Mouse (Mus musculus) lung, embryonic 15.5 days (tissue): Measurements from ENCODE around the gene Snrnp35. TPM values are rescaled to one million over a fixed set of nuclear protein-coding genes. Genes with fewer than 3 reads are reported as not detected.

Experiments used
- ATAC-seq: fragments of 200-750 bp; cut with Nextera tagmentation; 2 replicates; pipeline ENCODE4 v1.8.0; 2017; ENCODE audit warnings: moderate number of reproducible peaks, borderline replicate concordance; ENCODE audit not compliant: low FRiP score, low TSS enrichment; ENCODE audit errors: extremely low read depth
- H3K27ac ChIP-seq: fragments of 300-500 bp; sonication (generic); 2 replicates; pipeline ENCODE4 v1.5.1; 2015; ENCODE audit warnings: moderate library complexity, mild to moderate bottlenecking, inconsistent platforms
- H3K27me3 ChIP-seq: fragments of 300-500 bp; sonication (generic); 2 replicates; pipeline ENCODE4 v1.6.1; 2015; ENCODE audit warnings: inconsistent platforms
- H3K36me3 ChIP-seq: fragments of 300-500 bp; sonication (generic); 2 replicates; pipeline ENCODE4 v1.6.1; 2015; ENCODE audit warnings: inconsistent platforms
- H3K4me1 ChIP-seq: fragments of 300-500 bp; sonication (generic); 2 replicates; pipeline ENCODE4 v1.6.1; 2015; ENCODE audit warnings: inconsistent platforms
- H3K4me2 ChIP-seq: fragments of 300-500 bp; sonication (generic); 2 replicates; pipeline ENCODE4 v1.6.1; 2015; ENCODE audit warnings: inconsistent platforms, mild to moderate bottlenecking, moderate library complexity
- H3K4me3 ChIP-seq: fragments of 300-500 bp; sonication (generic); 2 replicates; pipeline ENCODE4 v1.5.1; 2015; ENCODE audit warnings: mild to moderate bottlenecking, inconsistent platforms
- H3K9ac ChIP-seq: fragments of 300-500 bp; sonication (generic); 2 replicates; pipeline ENCODE4 v1.6.1; 2015; ENCODE audit warnings: inconsistent platforms
- H3K9me3 ChIP-seq: fragments of 300-500 bp; sonication (generic); 2 replicates; pipeline ENCODE4 v1.6.1; 2016; ENCODE audit warnings: inconsistent platforms
- WGBS: fragments of 180-500 bp; shearing (Covaris S2); methylation state at CpG from one replicate; pipeline ENCODE4 v1.1.7; 2015; 5-methylcytosine and 5-hydroxymethylcytosine counted together
- polyA plus RNA-seq: library from polyadenylated mRNA; unstranded; fragments of >200 nt; fragmentation: Nextera tagmentation; extraction: Ambion mirVana; gene quantifications from 2 replicates; pipeline ENCODE4 v1.2.1, GENCODE M21; 2015

Snrnp35 gene
- polyA plus RNA-seq, 1 experiment from 2014 or later: 26.5 TPM

DNA sequence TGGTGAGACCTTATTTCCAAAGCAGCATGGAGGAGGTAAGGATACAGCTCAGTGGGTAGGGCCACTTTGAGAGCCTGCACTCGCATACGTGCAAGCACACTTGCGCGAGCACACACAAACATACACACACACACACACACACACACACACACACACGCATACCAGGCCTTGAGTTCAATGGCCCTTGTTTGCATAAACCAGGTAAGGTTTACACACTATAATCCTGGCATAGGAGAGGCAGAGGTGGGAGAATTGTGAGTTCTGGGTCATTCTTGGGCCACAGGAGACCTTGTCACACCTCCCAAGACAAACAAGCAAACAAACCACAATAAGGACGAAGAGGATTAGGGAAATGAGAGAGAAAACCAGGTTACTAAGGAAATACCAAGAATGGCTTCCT, 26.3 kb downstream of the Snrnp35 start:
- H3K9me3 ChIP-seq: no peaks in the 10 kb centered on the region
- peaks cover 31% of the 10 kb centered on the region; the same call in 1 of the 2 replicates for H3K4me1 ChIP-seq
- no peak overlapping the region for H3K9ac ChIP-seq
- WGBS: 66% methylated on average over 6 of the region's 6 CpGs
- peak overlapping the region; percentile 87 for H3K27ac ChIP-seq
- no peak overlapping the region for H3K4me3 ChIP-seq
- H3K27me3 ChIP-seq: no peaks in the 10 kb centered on the region
- ATAC-seq: 0 out of 2 replicates have a peak, but pooled peaks have one; percentile 7
- H3K36me3 ChIP-seq: peaks cover 11% of the 10 kb centered on the region
- H3K4me2 ChIP-seq: no peak overlapping the region; the same call in 1 of the 2 replicates

DNA sequence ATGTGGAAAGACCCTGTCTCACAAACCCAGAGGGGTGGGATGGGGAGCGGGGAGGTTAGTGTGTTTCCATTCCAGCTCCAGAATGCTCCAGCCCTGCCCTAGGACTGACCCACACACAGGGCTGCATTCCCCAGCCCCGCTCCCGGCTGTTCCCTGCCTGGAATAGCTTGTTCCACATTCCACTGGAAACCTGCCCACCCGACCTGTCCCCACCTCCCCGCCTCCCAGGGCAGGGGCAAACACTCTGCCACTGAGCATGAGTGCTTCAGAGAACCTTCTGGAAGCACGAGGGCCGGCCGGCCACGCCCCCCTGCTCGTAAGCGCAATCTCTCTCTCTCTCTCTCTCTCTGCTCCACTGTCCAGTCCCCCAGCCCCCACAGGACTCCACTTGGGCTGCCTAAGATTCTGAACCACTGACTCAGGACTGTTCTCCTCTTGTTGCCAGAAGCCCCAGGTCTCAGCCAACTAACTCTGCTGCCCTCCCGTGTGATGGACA, 26.9 kb downstream of the Snrnp35 start:
- WGBS: 39% methylated on average over 12 of the region's 12 CpGs

DNA sequence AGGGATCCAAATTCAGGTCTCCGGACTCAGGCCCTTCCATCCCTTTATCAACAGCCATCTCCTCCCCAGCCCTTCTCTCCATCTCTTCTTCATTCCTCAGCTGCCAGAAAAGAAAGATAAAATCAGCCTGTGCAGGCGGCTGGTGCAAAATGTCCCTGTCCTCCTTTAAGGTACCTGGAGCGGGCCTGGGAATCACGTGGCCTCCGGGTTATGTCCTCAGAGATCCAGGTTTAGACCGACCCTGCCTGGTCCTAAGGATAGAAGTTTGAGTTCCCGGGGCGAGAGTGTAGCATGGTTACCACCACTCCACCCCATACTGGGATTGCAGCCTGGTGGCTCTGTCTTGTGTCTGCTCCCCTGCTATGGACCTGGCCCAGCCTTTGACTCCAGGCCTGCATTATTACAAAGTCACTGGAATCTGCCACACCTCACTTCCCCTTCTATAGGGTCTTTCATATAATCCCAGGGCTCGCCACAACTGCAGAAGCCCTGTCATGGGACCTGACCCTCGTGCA, 27.7 kb downstream of the Snrnp35 start:
- 78% methylated on average over 10 of the region's 10 CpGs for WGBS
- H3K4me2 ChIP-seq: no peak overlapping the region
- H3K36me3 ChIP-seq: peaks cover 15% of the 10 kb centered on the region
- peak overlapping the region; percentile 87 for H3K27ac ChIP-seq
- no peaks in the 10 kb centered on the region for H3K9me3 ChIP-seq
- H3K27me3 ChIP-seq: no peaks in the 10 kb centered on the region
- H3K9ac ChIP-seq: no peak overlapping the region
- peaks cover 31% of the 10 kb centered on the region; the same call in 1 of the 2 replicates for H3K4me1 ChIP-seq
- H3K4me3 ChIP-seq: no peak overlapping the region
- no peak for ATAC-seq

More for the DNA sequence above, 26.9 kb downstream of the Snrnp35 start:
- Histone ChIP-seq H3K9me3 (no peaks in the 10 kb centered on the region), H3K36me3 (peaks cover 15% of the 10 kb centered on the region), H3K9ac (no peak overlapping the region), H3K27ac (peak overlapping the region; percentile 87), H3K4me3 (no peak overlapping the region), H3K27me3 (no peaks in the 10 kb centered on the region), H3K4me1 (peaks cover 31% of the 10 kb centered on the region; the same call in 1 of the 2 replicates), H3K4me2 (no peak overlapping the region; the same call in 1 of the 2 replicates)
- ATAC-seq: peak; percentile 91

DNA sequence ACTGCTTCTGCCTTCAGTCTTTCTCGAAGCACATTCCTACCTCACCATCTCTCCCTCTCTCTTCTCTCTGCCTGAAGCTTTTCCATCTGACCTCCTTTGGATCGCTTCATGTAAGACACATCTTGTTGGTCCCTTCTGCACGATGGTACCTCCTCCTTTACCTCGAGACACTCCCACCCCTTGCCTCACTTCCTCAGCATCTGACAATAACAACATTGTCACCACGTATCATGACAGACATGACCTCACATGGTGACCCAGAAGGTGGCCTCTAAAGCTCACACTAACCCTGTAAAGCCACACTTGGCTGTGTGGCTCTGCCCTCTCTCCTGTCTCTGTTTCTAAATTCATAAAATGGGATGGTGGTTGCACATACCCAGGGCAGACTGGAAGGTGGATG, 32.9 kb downstream of the Snrnp35 start:
- Histone ChIP-seq H3K27ac (no peak overlapping the region), H3K4me2 (no peak overlapping the region), H3K27me3 (no peaks in the 10 kb centered on the region), H3K9me3 (no peaks in the 10 kb centered on the region), H3K9ac (no peak overlapping the region), H3K4me3 (no peak overlapping the region), H3K4me1 (no peaks in the 10 kb centered on the region), H3K36me3 (peaks cover 12% of the 10 kb centered on the region)
- 85% methylated on average over 5 of the region's 5 CpGs for WGBS
- no peak for ATAC-seq

DNA sequence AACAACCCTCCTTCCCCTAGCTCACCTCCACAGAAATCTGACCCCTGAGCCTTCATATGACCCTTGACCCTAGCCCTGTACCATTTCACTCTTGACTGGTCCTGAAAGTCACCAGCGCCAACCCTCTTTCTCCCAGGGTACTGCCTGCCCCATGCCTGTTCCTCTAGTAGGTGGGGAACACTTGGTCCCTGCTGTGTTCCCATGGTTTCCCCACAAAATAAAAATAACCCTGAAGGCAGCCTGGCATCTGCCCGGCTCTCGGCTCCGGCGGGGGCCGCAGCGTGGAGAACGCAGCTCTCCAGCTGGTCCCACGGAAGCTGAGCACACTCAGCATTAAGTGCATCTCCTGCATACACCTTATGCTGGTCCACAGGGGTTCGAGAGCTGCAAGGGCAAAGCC, 35.7 kb downstream of the Snrnp35 start:
- Histone ChIP-seq H3K4me1 (no peaks in the 10 kb centered on the region), H3K4me2 (no peak overlapping the region), H3K27ac (no peak overlapping the region), H3K9me3 (no peaks in the 10 kb centered on the region), H3K27me3 (no peaks in the 10 kb centered on the region), H3K9ac (no peak overlapping the region), H3K4me3 (no peak overlapping the region), H3K36me3 (peaks cover 7% of the 10 kb centered on the region)
- WGBS: 92% methylated on average over 10 of the region's 10 CpGs
- no peak for ATAC-seq

DNA sequence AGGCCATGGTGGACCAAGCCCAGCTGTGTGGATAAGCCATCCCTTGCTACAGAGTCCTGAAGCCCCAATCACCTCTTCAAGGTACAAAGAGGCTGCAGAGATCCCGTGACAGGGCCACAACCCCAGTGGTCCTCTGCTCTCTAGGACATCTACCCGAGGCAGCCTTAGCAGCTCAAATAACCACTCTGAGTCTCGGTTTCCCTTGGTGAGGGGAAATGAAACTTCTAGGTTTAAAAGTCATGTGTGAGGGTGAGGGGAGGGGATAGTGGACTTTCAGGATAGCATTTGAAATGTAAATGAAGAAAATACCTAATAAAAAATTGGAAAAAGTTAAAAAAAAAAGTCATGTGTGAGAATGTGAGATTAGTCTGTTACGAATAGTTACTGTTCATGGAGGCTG, 38.7 kb downstream of the Snrnp35 start:
- no peak overlapping the region for H3K4me2 ChIP-seq
- H3K9ac ChIP-seq: no peak overlapping the region
- H3K4me1 ChIP-seq: no peaks in the 10 kb centered on the region
- ATAC-seq: no peak
- H3K36me3 ChIP-seq: no peaks in the 10 kb centered on the region
- no peaks in the 10 kb centered on the region for H3K27me3 ChIP-seq
- no peak overlapping the region for H3K4me3 ChIP-seq
- WGBS: 85% methylated on average over 4 of the region's 4 CpGs
- H3K27ac ChIP-seq: no peak overlapping the region
- H3K9me3 ChIP-seq: no peaks in the 10 kb centered on the region

DNA sequence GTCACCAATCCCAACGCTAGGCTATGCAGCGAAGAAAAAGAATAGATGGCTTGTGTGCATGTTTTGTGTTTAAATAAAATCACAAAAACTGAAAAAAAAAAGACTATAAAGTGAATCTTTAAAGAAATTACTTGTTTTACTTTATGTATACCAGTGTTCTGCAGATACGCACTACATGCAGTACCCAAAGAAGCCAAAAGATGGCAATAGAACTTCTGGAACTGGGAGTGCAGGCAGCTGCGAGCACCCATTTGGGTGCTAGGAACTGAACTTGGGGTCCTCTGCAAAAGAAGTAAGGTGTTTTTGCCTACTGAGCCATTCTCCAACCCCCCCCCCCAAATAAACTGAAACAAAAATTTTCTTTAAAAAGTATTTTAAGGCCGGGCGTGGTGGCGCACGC, 40.1 kb downstream of the Snrnp35 start:
- H3K9ac ChIP-seq: no peak overlapping the region
- no peak overlapping the region for H3K4me3 ChIP-seq
- H3K27me3 ChIP-seq: no peaks in the 10 kb centered on the region
- no peaks in the 10 kb centered on the region for H3K9me3 ChIP-seq
- H3K36me3 ChIP-seq: no peaks in the 10 kb centered on the region
- peaks cover under 1% of the 10 kb centered on the region; the same call in 1 of the 2 replicates for H3K4me1 ChIP-seq
- ATAC-seq: no peak
- H3K27ac ChIP-seq: no peak overlapping the region
- WGBS: 95% methylated on average over 8 of the region's 8 CpGs
- no peak overlapping the region for H3K4me2 ChIP-seq

DNA sequence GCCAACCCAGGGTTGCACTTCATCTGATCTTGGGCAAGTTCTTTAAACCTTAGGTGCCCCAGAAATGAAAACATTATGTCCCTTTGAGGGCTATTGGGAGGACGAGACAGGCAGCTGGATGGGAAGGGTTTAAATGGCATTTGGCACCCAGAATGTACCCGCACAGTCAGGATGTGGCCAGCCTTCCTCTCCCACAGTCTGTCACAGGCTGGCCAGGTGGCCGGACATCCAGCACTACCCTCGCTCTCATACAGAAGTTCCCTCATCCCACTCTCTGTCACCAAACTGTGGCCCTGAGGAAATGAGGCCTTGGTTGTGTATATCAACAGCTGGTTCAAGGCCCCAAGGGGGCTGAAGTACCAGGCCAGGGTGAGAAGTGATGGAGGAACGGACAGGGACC, 42.0 kb downstream of the Snrnp35 start:
- peaks cover 20% of the 10 kb centered on the region for H3K4me1 ChIP-seq
- H3K36me3 ChIP-seq: no peaks in the 10 kb centered on the region
- no peak overlapping the region for H3K4me2 ChIP-seq
- no peaks in the 10 kb centered on the region for H3K27me3 ChIP-seq
- ATAC-seq: no peak
- H3K9me3 ChIP-seq: no peaks in the 10 kb centered on the region
- no peak overlapping the region for H3K9ac ChIP-seq
- H3K4me3 ChIP-seq: no peak overlapping the region
- WGBS: 91% methylated on average over 5 of the region's 5 CpGs
- no peak overlapping the region for H3K27ac ChIP-seq

DNA sequence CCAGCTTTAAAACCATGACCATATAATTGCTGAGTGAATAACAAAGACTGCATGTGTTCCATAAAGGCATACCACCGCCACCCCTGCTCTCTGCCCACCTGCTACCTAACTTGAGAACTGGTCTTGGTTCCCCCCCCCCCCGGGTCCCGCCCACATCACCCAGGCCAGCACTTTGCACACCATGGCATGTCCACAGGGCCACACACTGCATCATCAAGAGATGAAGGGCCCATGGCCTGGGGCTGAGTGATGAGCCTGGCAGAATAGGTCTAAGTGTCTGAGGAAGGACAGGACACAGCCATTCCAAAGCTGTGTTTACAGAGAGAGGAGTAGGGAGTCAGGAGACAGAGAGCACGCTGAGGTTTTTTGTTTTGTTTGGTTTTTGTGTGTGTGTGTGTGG, 45.4 kb downstream of the Snrnp35 start:
- 55% methylated on average over 4 of the region's 4 CpGs for WGBS
- 0 out of 2 replicates have a peak overlapping the region, but pooled peaks have one; percentile 59 for H3K27ac ChIP-seq
- no peak for ATAC-seq

DNA sequence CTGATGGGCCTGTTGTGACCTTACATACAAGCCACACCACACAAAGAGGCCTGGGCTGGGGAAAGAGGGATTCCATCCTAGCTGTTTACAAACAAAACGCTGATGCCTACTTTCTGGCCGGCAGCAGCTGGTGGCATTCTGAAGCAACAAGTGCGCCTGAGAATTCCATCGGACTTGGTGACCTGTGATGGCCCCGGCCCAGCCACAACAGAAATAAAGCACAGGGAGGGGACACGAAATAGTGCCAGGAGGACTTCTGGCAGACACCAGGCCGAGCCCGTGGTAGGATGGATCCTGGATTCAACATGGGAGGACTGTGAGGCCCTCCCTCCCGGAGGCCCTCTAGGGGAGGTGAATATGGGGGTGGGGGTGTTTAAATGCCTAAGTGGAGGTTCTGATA, 45.9 kb downstream of the Snrnp35 start:
- 13% methylated on average over 9 of the region's 9 CpGs for WGBS
- no peak for ATAC-seq

More for the DNA sequence above, 45.4 kb downstream of the Snrnp35 start:
- H3K4me3 ChIP-seq: peak overlapping the region; percentile 78; the same call in 1 of the 2 replicates
- H3K4me2 ChIP-seq: peak overlapping the region; percentile 88
- no peaks in the 10 kb centered on the region for H3K36me3 ChIP-seq
- H3K9me3 ChIP-seq: no peaks in the 10 kb centered on the region
- H3K9ac ChIP-seq: no peak overlapping the region
- H3K4me1 ChIP-seq: peaks cover 42% of the 10 kb centered on the region
- H3K27me3 ChIP-seq: no peaks in the 10 kb centered on the region

DNA sequence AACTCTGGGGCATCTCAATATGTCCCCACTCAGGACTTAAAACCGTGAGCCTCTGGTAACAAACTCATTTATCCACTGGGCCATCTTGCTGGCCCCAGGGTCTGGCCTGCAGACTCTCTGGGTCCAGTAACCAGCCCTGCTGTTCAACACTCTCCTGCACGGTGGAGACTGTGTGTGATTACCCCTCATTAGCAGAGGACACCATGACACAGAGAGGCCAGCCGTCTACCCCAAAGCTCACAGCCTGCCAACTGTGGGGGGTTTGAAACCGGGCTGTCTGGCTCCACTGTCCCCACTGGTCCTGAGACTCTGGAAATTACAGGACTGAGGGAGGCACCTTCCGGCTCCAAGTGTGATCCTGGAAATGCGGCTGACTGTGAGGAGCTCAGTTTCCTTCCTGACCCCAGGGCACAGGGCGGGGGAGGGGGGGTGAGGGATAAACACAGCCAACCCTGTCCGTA, 46.3 kb downstream of the Snrnp35 start:
- Histone ChIP-seq H3K27ac (peak overlapping the region; percentile 59), H3K4me3 (peak overlapping the region; percentile 78), H3K9me3 (no peaks in the 10 kb centered on the region), H3K36me3 (no peaks in the 10 kb centered on the region), H3K4me2 (peak overlapping the region; percentile 88), H3K9ac (peak overlapping the region; percentile 36; the same call in 1 of the 2 replicates), H3K27me3 (no peaks in the 10 kb centered on the region), H3K4me1 (peaks cover 42% of the 10 kb centered on the region)
- no peak for ATAC-seq
- WGBS: 18% methylated on average over 8 of the region's 8 CpGs

More for the DNA sequence above, 45.9 kb downstream of the Snrnp35 start:
- no peaks in the 10 kb centered on the region for H3K27me3 ChIP-seq
- H3K4me1 ChIP-seq: peaks cover 42% of the 10 kb centered on the region
- no peaks in the 10 kb centered on the region for H3K36me3 ChIP-seq
- H3K4me3 ChIP-seq: peak overlapping the region; percentile 78
- H3K9me3 ChIP-seq: no peaks in the 10 kb centered on the region
- H3K4me2 ChIP-seq: peak overlapping the region; percentile 88
- peak overlapping the region; percentile 36; the same call in 1 of the 2 replicates for H3K9ac ChIP-seq
- H3K27ac ChIP-seq: peak overlapping the region; percentile 59

DNA sequence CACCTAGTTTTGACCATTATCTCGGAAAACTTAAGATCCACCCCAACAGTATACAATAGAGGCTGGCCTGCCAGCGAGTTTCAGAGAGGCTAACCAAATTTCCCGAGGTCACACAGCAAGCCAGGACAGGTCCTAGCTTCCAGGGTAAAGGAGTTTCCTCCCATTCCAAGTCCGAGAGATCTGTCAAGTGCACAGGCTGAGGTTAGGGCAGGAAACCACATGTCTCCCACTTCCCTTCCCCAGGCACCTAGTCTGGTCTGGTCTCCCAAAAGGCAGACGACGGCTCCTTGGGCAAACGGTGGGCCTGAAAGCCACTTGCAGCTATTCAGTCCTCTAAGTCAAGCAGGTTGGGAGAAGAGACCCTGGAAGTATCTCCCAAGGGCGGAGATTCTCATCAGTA, 46.8 kb downstream of the Snrnp35 start:
- no peak for ATAC-seq
- H3K4me1 ChIP-seq: peaks cover 42% of the 10 kb centered on the region
- no peaks in the 10 kb centered on the region for H3K27me3 ChIP-seq
- no peaks in the 10 kb centered on the region for H3K36me3 ChIP-seq
- H3K4me2 ChIP-seq: peak overlapping the region; percentile 88
- H3K27ac ChIP-seq: no peak overlapping the region; the same call in 1 of the 2 replicates
- H3K9me3 ChIP-seq: no peaks in the 10 kb centered on the region
- H3K4me3 ChIP-seq: peak overlapping the region; percentile 78
- 40% methylated on average over 8 of the region's 8 CpGs for WGBS
- H3K9ac ChIP-seq: peak overlapping the region; percentile 62; the same call in 1 of the 2 replicates
